Mouse (Mus musculus) neural tube, embryonic 14.5 days (tissue): Measurements from ENCODE around the gene Rapgefl1. TPM values are rescaled to one million over a fixed set of nuclear protein-coding genes. Genes with fewer than 3 reads are reported as not detected.
A peak's percentile ranks its signal among the peaks of the same experiment; 100 is the strongest.
"Not testable (repeated sequence)": the region's sequence is repeated elsewhere in the genome, so short reads cannot be mapped to it uniquely, and the experiment has no call there.

Source experiments
- ATAC-seq: fragments of 200-750 bp; cut with Nextera tagmentation; 2 replicates; pipeline ENCODE4 v1.8.0; 2017; ENCODE audit warnings: low read depth, mild to moderate bottlenecking, moderate TSS enrichment, moderate library complexity
- H3K27ac ChIP-seq: fragments of 300-500 bp; sonication (generic); 2 replicates; pipeline ENCODE4 v1.5.1; 2014; ENCODE audit warnings: low read depth, mild to moderate bottlenecking, control low read depth, low read length, moderate library complexity, mixed read lengths
- H3K27me3 ChIP-seq: fragments of 300-500 bp; sonication (generic); 2 replicates; pipeline ENCODE4 v1.6.1; 2014; ENCODE audit warnings: low read length; ENCODE audit not compliant: control insufficient read depth, insufficient read depth
- H3K36me3 ChIP-seq: fragments of 300-500 bp; sonication (generic); 2 replicates; pipeline ENCODE4 v1.6.1; 2014; ENCODE audit warnings: low read length, mixed read lengths; ENCODE audit not compliant: control insufficient read depth, insufficient read depth
- H3K4me1 ChIP-seq: fragments of 300-500 bp; sonication (generic); 2 replicates; pipeline ENCODE4 v1.6.1; 2014; ENCODE audit warnings: low read length; ENCODE audit not compliant: control insufficient read depth, insufficient read depth
- H3K4me2 ChIP-seq: fragments of 300-500 bp; sonication (generic); 2 replicates; pipeline ENCODE4 v1.6.1; 2014; ENCODE audit warnings: mild to moderate bottlenecking, low read depth, low read length, control low read depth
- H3K4me3 ChIP-seq: fragments of 300-500 bp; sonication (generic); 2 replicates; pipeline ENCODE4 v1.5.1; 2014; ENCODE audit warnings: low read depth, low read length, control low read depth, mixed read lengths
- H3K9ac ChIP-seq: fragments of 300-500 bp; sonication (generic); replicated peaks from 2 replicates; pipeline ENCODE4 v1.6.1; 2014; ENCODE audit warnings: low read depth, mild to moderate bottlenecking, control low read depth, low read length, mixed read lengths
- H3K9me3 ChIP-seq: fragments of 300-500 bp; sonication (generic); 2 replicates; pipeline ENCODE4 v1.6.1; 2016; ENCODE audit warnings: low read length; ENCODE audit not compliant: control insufficient read depth
- WGBS: fragments of 180-500 bp; shearing (Covaris S2); extraction: QIAGEN DNeasy Blood & Tissue Kit; methylation state at CpG from one replicate; pipeline ENCODE4 v1.1.7; 2014; 5-methylcytosine and 5-hydroxymethylcytosine counted together
- polyA plus RNA-seq: library from polyadenylated mRNA; unstranded; fragments of >200 nt; fragmentation: Nextera tagmentation; extraction: Ambion mirVana; gene quantifications from 2 replicates; pipeline ENCODE4 v1.2.1, GENCODE M21; 2014

Rapgefl1 gene
- polyA plus RNA-seq, 1 experiment from 2014 or later = 18.6 TPM

DNA sequence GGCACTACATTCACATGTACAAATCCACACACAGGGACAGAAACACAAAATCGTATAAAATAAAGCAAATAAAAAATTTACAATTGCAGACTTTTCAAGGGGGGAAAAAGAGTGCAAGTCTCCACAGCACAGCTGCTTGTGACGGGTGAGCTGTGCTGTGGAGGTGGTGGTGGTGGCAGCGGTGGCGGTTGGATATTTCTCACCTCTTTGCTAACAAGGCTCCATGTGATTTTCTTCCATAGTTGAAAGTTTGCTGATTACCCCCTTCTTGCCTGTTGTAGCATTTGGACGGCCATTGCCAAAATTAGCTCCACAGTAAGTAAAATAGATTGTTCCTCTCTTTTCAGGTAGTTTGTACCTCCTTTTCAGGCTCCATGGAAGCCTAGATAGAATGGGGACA, 32.0 kb upstream of the Rapgefl1 start, which contains the start of gene Casc3:
Gene Casc3, plus strand, starts transcription at position 301 of the 400 bp plus-strand sequence.
- Histone ChIP-seq H3K4me2 (no peak within 1 kb of the TSS), H3K9me3 (no peaks in the 10 kb centered on the region), H3K4me3 (no peak within 1 kb of the TSS), H3K36me3 (peaks cover 72% of the 10 kb centered on the region), H3K4me1 (0 out of 2 replicates have a peak, but pooled peaks cover 5% of the 10 kb centered on the region), H3K27me3 (no peaks in the 10 kb centered on the region), H3K9ac (no peak within 1 kb of the TSS), H3K27ac (no peak within 1 kb of the TSS)
- 94% methylated on average over 5 of the region's 5 CpGs for WGBS
- no peak for ATAC-seq

DNA sequence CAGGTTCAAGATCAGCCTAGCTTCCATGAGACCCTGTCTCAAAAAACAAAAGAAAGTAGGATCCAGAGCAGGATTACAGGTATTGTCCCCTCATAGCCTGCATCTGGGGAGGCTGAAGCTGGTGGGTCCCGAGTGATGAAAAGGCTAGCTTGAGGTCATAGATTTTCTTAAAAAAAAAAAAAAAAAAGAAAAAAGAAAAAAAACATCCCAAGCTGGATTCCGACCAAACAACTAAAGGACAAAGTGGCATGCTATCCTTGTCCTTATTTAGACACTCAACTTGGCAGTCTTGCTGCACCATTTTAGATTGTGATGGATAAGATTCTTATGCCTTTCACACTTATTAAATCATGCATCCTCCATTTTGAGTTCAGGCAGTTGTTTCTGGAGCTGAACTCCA, 28.2 kb upstream of the Rapgefl1 start:
- Histone ChIP-seq H3K27me3 (no peaks in the 10 kb centered on the region), H3K4me1 (peaks cover 12% of the 10 kb centered on the region; the same call in 1 of the 2 replicates), H3K9ac (no peak overlapping the region), H3K4me2 (0 out of 2 replicates have a peak overlapping the region, but pooled peaks have one; percentile 87), H3K4me3 (no peak overlapping the region), H3K36me3 (peaks cover 38% of the 10 kb centered on the region), H3K9me3 (no peaks in the 10 kb centered on the region), H3K27ac (0 out of 2 replicates have a peak overlapping the region, but pooled peaks have one; percentile 97)
- no peak for ATAC-seq
- WGBS = 66% methylated on average over 2 of the region's 2 CpGs

DNA sequence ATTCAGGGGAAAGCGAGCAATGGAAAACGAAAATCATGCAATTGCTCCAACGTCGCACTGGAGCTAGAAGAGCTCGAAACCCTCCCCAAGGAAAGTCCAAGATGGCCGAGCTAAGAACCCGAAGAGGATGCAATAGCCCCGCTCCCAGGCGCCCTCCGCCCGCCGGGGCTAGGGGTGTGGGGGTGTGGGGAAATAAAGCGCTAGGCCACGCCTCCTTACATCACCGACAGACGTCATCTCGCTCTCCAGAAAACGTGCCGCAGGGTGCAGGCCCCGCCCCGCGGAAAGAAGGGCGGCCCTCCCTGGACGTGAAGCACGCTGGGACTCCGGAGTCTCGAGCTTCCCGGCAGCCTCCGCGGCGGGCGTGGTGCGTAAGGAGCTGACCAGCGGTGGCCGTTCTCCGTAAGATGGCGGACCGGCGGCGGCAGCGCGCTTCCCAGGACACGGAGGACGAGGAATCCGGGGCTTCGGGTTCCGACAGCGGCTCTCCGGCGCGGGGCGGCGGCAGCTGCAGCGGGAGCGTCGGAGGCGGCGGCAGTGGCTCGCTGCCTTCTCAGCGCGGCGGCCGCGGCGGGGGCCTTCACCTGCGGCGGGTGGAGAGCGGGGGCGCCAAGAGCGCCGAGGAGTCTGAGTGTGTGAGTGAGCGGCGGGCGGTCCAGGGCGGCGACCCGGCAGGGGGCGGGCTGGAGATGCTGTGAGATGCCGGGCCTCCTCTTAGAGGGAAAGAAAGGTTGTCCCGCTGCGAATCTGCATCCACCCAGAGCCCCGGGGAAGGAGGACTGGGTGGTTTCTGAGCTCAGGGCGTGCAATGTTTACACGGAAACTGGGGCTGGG, 26.9 kb upstream of the Rapgefl1 start:
- Histone ChIP-seq H3K4me1 (peaks cover 12% of the 10 kb centered on the region; the same call in 1 of the 2 replicates), H3K27me3 (no peaks in the 10 kb centered on the region), H3K4me3 (peak overlapping the region; percentile 85), H3K9ac (peak overlapping the region; percentile 90), H3K27ac (peak overlapping the region; percentile 97), H3K4me2 (peak overlapping the region; percentile 87), H3K9me3 (no peaks in the 10 kb centered on the region), H3K36me3 (peaks cover 31% of the 10 kb centered on the region)
- peak; percentile 98 for ATAC-seq
- under 1% methylated on average over 70 of the region's 84 CpGs for WGBS

DNA sequence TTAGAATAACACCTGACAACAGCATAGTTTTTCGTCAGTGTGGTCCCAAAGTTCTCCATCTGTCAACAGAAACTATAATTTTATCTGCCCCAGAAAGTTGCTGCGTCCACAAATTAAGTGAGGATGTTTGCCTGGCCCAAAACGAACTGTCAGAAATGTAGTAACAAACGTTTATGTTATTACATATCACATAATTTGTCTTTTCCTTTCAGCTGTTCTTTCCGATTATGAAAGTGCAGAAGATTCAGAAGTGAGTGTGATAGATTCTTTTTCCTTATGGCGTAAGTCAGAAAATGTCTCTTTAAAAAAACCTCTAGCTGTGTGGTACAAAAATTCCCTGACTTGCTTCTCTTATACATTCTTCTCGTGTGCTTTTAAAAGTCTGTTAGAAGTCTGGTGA, 25.9 kb upstream of the Rapgefl1 start:
- WGBS = 85% methylated on average over 7 of the region's 7 CpGs
- peaks cover 12% of the 10 kb centered on the region; the same call in 1 of the 2 replicates for H3K4me1 ChIP-seq
- no peaks in the 10 kb centered on the region for H3K27me3 ChIP-seq
- peak overlapping the region; percentile 90; the same call in 1 of the 2 replicates for H3K9ac ChIP-seq
- ATAC-seq = no peak
- H3K9me3 ChIP-seq = no peaks in the 10 kb centered on the region
- H3K4me2 ChIP-seq = peak overlapping the region; percentile 87
- peaks cover 21% of the 10 kb centered on the region for H3K36me3 ChIP-seq
- H3K27ac ChIP-seq = peak overlapping the region; percentile 97; the same call in 1 of the 2 replicates
- H3K4me3 ChIP-seq = peak overlapping the region; percentile 85

DNA sequence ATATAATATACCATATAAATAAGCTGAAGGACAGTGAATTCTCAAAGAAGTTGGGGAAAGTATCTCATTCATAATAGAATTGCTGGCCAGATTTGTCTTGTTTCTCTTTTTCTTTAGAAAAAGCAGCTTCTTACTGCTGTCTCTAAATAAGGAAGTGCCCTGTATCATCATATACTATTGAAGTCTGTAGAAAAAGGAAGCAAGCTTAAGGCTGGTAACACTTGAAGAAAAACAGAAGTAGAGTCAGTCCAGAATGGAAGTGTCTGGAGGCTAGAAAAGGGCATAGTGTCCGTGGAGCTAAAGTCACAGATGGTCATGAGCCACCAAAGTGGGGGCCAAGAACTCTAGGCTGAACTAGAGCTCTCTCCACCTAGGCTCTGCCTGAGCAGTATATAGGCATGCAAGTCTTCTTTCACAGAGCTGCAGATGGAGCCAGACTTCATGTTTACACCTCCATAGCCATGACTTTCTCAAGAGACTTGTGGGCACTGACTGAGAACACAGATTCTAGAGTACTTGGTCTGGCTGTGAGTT, 19.8 kb upstream of the Rapgefl1 start:
- 100% methylated on average over 1 of the region's 1 CpGs for WGBS
- H3K9ac ChIP-seq = no peak overlapping the region
- ATAC-seq = no peak

DNA sequence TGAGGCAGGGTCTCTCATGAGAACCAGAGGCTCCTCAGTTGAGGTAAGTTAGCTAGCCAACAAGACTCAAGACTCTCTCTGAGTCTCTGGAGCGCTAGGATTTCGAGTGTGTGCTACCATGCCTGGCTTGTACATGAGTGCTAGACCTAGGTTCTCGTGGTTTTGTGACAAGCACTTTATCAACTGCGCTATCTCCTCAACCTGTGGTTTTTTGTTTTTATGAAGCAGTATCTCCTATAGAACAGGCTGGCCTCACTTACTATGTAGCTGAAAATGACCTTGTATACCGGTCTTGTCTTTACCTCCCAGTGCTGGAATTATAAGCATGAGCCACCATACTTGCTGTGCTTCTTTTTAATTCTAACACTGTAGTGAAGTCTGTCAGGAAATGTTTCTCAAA, 15.6 kb upstream of the Rapgefl1 start:
- H3K9ac ChIP-seq = no peak overlapping the region
- no peak overlapping the region for H3K4me2 ChIP-seq
- peaks cover 43% of the 10 kb centered on the region for H3K36me3 ChIP-seq
- WGBS = 97% methylated on average over 5 of the region's 5 CpGs
- no peak overlapping the region for H3K4me3 ChIP-seq
- no peaks in the 10 kb centered on the region for H3K4me1 ChIP-seq
- no peaks in the 10 kb centered on the region for H3K9me3 ChIP-seq
- H3K27me3 ChIP-seq = no peaks in the 10 kb centered on the region
- no peak for ATAC-seq
- no peak overlapping the region for H3K27ac ChIP-seq

More for the DNA sequence above, 19.8 kb upstream of the Rapgefl1 start:
- H3K27ac ChIP-seq = no peak overlapping the region
- H3K4me1 ChIP-seq = no peaks in the 10 kb centered on the region
- no peak overlapping the region for H3K4me3 ChIP-seq
- H3K4me2 ChIP-seq = no peak overlapping the region
- no peaks in the 10 kb centered on the region for H3K27me3 ChIP-seq
- H3K9me3 ChIP-seq = no peaks in the 10 kb centered on the region
- peaks cover 26% of the 10 kb centered on the region for H3K36me3 ChIP-seq

DNA sequence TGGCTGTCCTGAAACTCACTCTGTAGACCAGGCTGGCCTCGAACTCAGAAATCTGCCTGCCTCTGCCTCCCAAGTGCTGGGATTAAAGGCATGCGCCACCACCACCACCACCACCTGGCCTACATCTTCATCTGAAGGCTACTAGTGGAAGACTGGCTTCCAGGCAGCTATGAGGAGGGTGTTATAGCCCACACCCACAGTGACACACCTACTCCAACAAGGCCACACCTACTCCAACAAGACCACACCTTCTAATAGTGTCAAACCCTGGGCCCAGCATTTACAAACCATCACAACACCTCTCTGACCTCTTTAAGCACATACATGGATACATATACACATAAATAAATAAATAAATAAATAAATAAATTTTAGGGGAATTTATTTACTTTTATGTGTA, 10.5 kb upstream of the Rapgefl1 start:
- not testable (repeated sequence) for H3K4me1 ChIP-seq, H3K9ac ChIP-seq, H3K27ac ChIP-seq, H3K27me3 ChIP-seq, H3K9me3 ChIP-seq, H3K4me3 ChIP-seq, ATAC-seq, H3K4me2 ChIP-seq
- 94% methylated on average over 2 of the region's 2 CpGs for WGBS
- H3K36me3 ChIP-seq = peaks cover 55% of the 10 kb centered on the region

DNA sequence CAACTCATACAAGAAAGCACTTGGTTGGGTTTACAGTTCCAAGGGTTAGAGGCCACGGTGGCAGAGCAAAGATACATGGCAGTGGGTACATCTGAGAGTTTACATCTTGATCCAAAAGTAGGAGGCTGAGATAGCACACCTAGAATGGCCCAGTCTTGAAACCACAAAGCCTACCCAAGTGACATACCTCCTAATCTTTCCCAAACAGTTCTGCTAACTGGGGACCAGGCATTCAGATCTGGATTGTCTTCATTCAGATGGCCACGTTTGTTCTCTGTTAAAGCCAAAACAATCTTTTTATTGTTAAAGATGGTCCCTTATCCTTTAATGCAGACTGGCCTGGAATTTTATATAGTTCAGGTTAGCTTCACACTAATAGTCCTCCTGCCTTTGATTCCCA, 8.7 kb upstream of the Rapgefl1 start:
- H3K36me3 ChIP-seq = peaks cover 60% of the 10 kb centered on the region
- H3K9ac ChIP-seq = no peak overlapping the region
- no peaks in the 10 kb centered on the region for H3K4me1 ChIP-seq
- WGBS = 87% methylated on average over 2 of the region's 2 CpGs
- no peaks in the 10 kb centered on the region for H3K27me3 ChIP-seq
- no peak overlapping the region for H3K4me2 ChIP-seq
- ATAC-seq = no peak
- H3K4me3 ChIP-seq = no peak overlapping the region
- H3K27ac ChIP-seq = no peak overlapping the region
- H3K9me3 ChIP-seq = no peaks in the 10 kb centered on the region
